In the genomic region with DNA sequence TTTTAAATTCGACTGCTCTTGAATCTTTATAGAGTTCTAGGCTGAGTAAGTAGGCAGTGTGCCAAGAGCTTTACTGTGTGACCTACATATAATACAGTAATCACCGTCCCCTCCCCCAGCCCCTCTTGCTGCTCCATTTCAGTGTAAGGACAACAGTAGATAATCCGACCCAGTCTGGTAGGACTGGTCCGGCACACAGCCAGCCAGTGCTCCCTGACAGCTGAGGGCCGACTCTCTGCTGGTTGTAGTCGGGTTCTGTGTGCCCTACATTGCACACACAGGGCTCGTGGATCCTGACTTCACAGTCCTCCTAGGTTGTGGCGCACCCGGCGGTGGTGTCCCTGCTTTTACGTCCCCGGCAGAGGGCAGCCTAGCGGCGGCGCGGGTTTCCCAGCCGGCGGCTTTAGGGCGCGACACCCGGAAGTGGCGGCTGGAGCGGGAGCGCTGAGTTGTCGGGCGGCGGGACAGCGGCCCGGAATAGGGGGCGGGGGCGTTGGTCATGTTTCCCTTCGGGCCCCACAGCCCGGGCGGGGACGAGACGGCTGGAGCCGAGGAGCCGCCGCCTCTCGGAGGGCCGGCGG, we compare ENCODE assay signal across 8 mouse cellular contexts. TPM values are rescaled to one million over a fixed set of nuclear protein-coding genes. Genes with fewer than 3 reads are reported as not detected.
DNase-seq lines count a peak whose midpoint lies in the region; ATAC-seq and TF ChIP-seq lines count a peak whose summit lies in the region.

A gene (plus strand): TSS at position 433 of the 581 bp plus-strand sequence.

- TF ChIP-seq CTCF in kidney, postnatal 0 days (IDR thresholded peaks at IDR 0.05; ENCODE audit: low read depth) = peak; percentile 71

- peaks cover 11% of the 10 kb centered on the region for H3K36me3 ChIP-seq in heart, embryonic 12.5 days
- H3K36me3 ChIP-seq in kidney, postnatal 0 days (ENCODE audit: insufficient read depth, low read length) = no peaks in the 10 kb centered on the region
- H3K36me3 ChIP-seq in liver, embryonic 11.5 days (ENCODE audit: control insufficient read depth, insufficient read depth, low read length) = no peaks in the 10 kb centered on the region
- no peaks in the 10 kb centered on the region for H3K36me3 ChIP-seq in stomach, embryonic 14.5 days (ENCODE audit: control insufficient read depth, insufficient read depth, low read length)

- H3K4me3 ChIP-seq in heart, embryonic 12.5 days = peak within 1 kb of the TSS; percentile 99
- H3K4me3 ChIP-seq in kidney, postnatal 0 days (replicated peaks; ENCODE audit: low read depth, low read length) = peak within 1 kb of the TSS; percentile 93
- H3K4me3 ChIP-seq in liver, embryonic 11.5 days (ENCODE audit: low read depth, low read length) = peak within 1 kb of the TSS; percentile 95
- H3K4me3 ChIP-seq in stomach, embryonic 14.5 days (ENCODE audit: low read depth, low read length) = peak within 1 kb of the TSS; percentile 94

- no peaks in the 10 kb centered on the region for H3K9me3 ChIP-seq in heart, embryonic 12.5 days (replicated peaks)
- no peaks in the 10 kb centered on the region for H3K9me3 ChIP-seq in kidney, postnatal 0 days (replicated peaks; ENCODE audit: low read length)
- no peaks in the 10 kb centered on the region for H3K9me3 ChIP-seq in liver, embryonic 11.5 days (ENCODE audit: control insufficient read depth, low read length)
- H3K9me3 ChIP-seq in stomach, embryonic 14.5 days (ENCODE audit: control insufficient read depth, low read depth, low read length) = no peaks in the 10 kb centered on the region

- ATAC-seq in erythroid progenitor cell, adult 5-6 weeks (replicated peaks; ENCODE audit: low FRiP score, poor library complexity, severe bottlenecking) = peak; percentile 89
- peak; percentile 94 for ATAC-seq in heart, embryonic 12.5 days (ENCODE audit: insufficient number of reproducible peaks, low FRiP score)
- peak; percentile 93 for ATAC-seq in kidney, postnatal 0 days (replicated peaks; ENCODE audit: low FRiP score, low read depth)
- ATAC-seq in liver, embryonic 11.5 days (replicated peaks; ENCODE audit: low FRiP score) = peak; percentile 95
- ATAC-seq in stomach, embryonic 14.5 days (ENCODE audit: insufficient number of reproducible peaks, insufficient read depth, low FRiP score, low read depth) = peak; percentile 94

- DNase-seq in CD4-positive helper T cell, adult 2 months (ENCODE audit: low read depth, low spot score) = peak; percentile 92
- DNase-seq in brain, embryonic 18.5 days (ENCODE audit: low read depth, low spot score) = peak; percentile 66
- DNase-seq in kidney, postnatal 0 days (ENCODE audit: low spot score) = peak; percentile 94
- peak; percentile 98 for DNase-seq in liver, embryonic 11.5 days (ENCODE audit: low spot score)
- DNase-seq in naive thymus-derived CD4-positive, alpha-beta T cell, adult 2 months (ENCODE audit: low read depth) = peak; percentile 94

- peaks cover 18% of the 10 kb centered on the region for H3K4me1 ChIP-seq in heart, embryonic 12.5 days (replicated peaks)
- H3K4me1 ChIP-seq in kidney, postnatal 0 days (replicated peaks; ENCODE audit: insufficient read depth, low read length) = peaks cover 10% of the 10 kb centered on the region; the same call in 1 of the 2 replicates
- peaks cover 9% of the 10 kb centered on the region for H3K4me1 ChIP-seq in liver, embryonic 11.5 days (replicated peaks; ENCODE audit: control insufficient read depth, insufficient read depth, low read length)
- H3K4me1 ChIP-seq in stomach, embryonic 14.5 days (ENCODE audit: control insufficient read depth, insufficient read depth, low read length) = peaks cover 18% of the 10 kb centered on the region

- H3K9ac ChIP-seq in heart, embryonic 12.5 days = peak within 1 kb of the TSS; percentile 99
- H3K9ac ChIP-seq in kidney, postnatal 0 days (ENCODE audit: low read depth, low read length) = peak within 1 kb of the TSS; percentile 94
- H3K9ac ChIP-seq in liver, embryonic 11.5 days (ENCODE audit: low read depth, low read length) = peak within 1 kb of the TSS; percentile 97
- H3K9ac ChIP-seq in stomach, embryonic 14.5 days (replicated peaks; ENCODE audit: low read depth, low read length) = peak within 1 kb of the TSS; percentile 98

- H3K27me3 ChIP-seq in heart, embryonic 12.5 days (replicated peaks) = no peaks in the 10 kb centered on the region
- no peaks in the 10 kb centered on the region for H3K27me3 ChIP-seq in kidney, postnatal 0 days (ENCODE audit: insufficient read depth, low read length)
- H3K27me3 ChIP-seq in liver, embryonic 11.5 days (replicated peaks; ENCODE audit: control insufficient read depth, insufficient read depth, low read length) = no peaks in the 10 kb centered on the region
- no peaks in the 10 kb centered on the region for H3K27me3 ChIP-seq in stomach, embryonic 14.5 days (ENCODE audit: control insufficient read depth, insufficient read depth, low read length)

- WGBS in heart, embryonic 12.5 days = under 1% methylated on average over 39 of the region's 42 CpGs
- 3% methylated on average over 37 of the region's 42 CpGs for WGBS in kidney, postnatal 0 days
- WGBS in liver, embryonic 11.5 days = 3% methylated on average over 30 of the region's 42 CpGs
- WGBS in stomach, embryonic 14.5 days = under 1% methylated on average over 42 of the region's 42 CpGs

- peak within 1 kb of the TSS; percentile 99 for H3K27ac ChIP-seq in heart, embryonic 12.5 days (ENCODE audit: poor library complexity, severe bottlenecking)
- H3K27ac ChIP-seq in kidney, postnatal 0 days = peak within 1 kb of the TSS; percentile 99
- peak within 1 kb of the TSS; percentile 99 for H3K27ac ChIP-seq in liver, embryonic 11.5 days (ENCODE audit: low read depth, low read length)
- H3K27ac ChIP-seq in stomach, embryonic 14.5 days (ENCODE audit: low read length) = peak within 1 kb of the TSS; percentile 98

- peak within 1 kb of the TSS; percentile 84 for H3K4me2 ChIP-seq in heart, embryonic 12.5 days
- peak within 1 kb of the TSS; percentile 92 for H3K4me2 ChIP-seq in kidney, postnatal 0 days (ENCODE audit: low read length)
- peak within 1 kb of the TSS; percentile 93 for H3K4me2 ChIP-seq in liver, embryonic 11.5 days
- peak within 1 kb of the TSS; percentile 53 for H3K4me2 ChIP-seq in stomach, embryonic 14.5 days (replicated peaks; ENCODE audit: low read depth, low read length)

RNA-seq across cellular contexts. Expression of the gene that starts here (rescaled TPM):
- 13.3 and 16.8 TPM in 2 replicates for total RNA-seq in erythroid progenitor cell, adult 5-6 weeks (2015; ENCODE audit: low replicate concordance)
- 17.8 and 25.5 TPM in 2 replicates for total RNA-seq in erythroid progenitor cell, adult 5-6 weeks (2017; ENCODE audit: low replicate concordance)
- 12.8 and 15.6 TPM in 2 replicates for polyA plus RNA-seq in heart, embryonic 12.5 days (2016; fragmentation: Nextera tagmentation; extraction: Ambion mirVana)
- polyA plus RNA-seq in kidney, postnatal 0 days (2015; fragmentation: Nextera tagmentation; extraction: Ambion mirVana) = 12.4 and 12.8 TPM in 2 replicates
- 11.3 and 11.7 TPM in 2 replicates for polyA plus RNA-seq in liver, embryonic 11.5 days (2014; fragmentation: Nextera tagmentation; extraction: Ambion mirVana)
- polyA plus RNA-seq in stomach, embryonic 14.5 days (2014; fragmentation: Nextera tagmentation; extraction: Ambion mirVana) = 18.3 and 18.4 TPM in 2 replicates

Comparison
In these comparisons a context has a peak if more than half of its experiments do, and no peak if none do; other contexts are left out.
1. Peak in every context shown above with its lines: DNase-seq, ATAC-seq, H3K4me3 ChIP-seq and H3K27ac ChIP-seq.